Mouse (Mus musculus): ENCODE results near the gene Atoh8. TPM values are rescaled to one million over a fixed set of nuclear protein-coding genes. Genes with fewer than 3 reads are reported as not detected.

Atoh8 gene
- total and polyA plus RNA-seq, 2 experiments from 2014 or later: 4.5 to 7.1 TPM

DNA sequence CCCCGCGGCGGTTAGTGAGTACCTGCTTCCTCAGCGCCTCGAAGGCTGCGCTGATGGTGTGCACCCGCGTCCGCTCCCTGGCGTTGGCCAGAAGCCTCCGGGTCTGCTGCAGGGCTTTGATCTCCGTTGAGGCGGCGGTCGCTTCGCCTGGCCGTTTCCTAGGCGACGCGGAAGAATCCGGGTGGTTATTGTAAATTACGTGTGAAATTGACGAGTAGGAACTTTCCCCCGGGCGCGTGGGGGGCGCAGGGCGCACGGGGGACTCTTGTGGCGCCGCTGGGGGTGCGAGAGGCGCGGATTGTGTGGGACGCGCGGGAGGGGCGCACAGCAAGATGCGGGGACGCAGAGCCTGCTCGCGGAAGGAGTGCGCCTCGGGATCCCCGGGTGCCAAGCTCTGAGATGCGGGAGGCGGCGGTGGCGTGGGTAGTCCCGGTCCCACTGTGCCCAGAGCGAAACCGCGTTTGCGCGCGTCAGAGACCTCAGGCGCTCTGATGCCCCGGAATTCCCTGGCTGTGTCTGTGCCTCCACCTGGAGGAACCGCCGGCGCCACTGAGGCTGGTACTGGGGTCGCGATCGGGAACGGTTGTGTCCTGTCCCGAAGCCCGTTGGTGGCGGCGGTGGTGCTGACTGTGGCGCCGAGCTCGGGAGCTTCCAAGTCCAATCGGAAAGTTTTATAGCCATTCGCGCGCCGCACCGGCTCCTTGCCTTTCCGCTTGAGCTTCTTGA lies 842 bp downstream of the Atoh8 start:
- Histone ChIP-seq H3K27me3 (ENCODE audit: control insufficient read depth, insufficient read depth, low read length) (no peaks in the 10 kb centered on the region), H3K9ac (replicated peaks; ENCODE audit: low read depth, low read length) (peak overlapping the region; percentile 54), H3K9me3 (replicated peaks; ENCODE audit: control insufficient read depth, low read length) (no peaks in the 10 kb centered on the region), H3K4me1 (ENCODE audit: control insufficient read depth, insufficient read depth) (peaks cover 20% of the 10 kb centered on the region), H3K36me3 (replicated peaks; ENCODE audit: control insufficient read depth, insufficient read depth, low read length) (no peaks in the 10 kb centered on the region), H3K27ac (ENCODE audit: low read depth) (peak overlapping the region; percentile 65), H3K4me3 (ENCODE audit: low read depth, low read length) (peak overlapping the region; percentile 68), H3K4me2 (ENCODE audit: low read depth, low read length) (peak overlapping the region; percentile 95)
- WGBS: under 1% methylated on average over 79 of the region's 79 CpGs
- ATAC-seq (ENCODE audit: insufficient read depth, low read depth) (peak; percentile 18; the same call in 1 of the 2 replicates), DNase-seq (ENCODE audit: low spot score) (no peak)
- TF ChIP-seq EP300 (IDR thresholded peaks at IDR 0.05; ENCODE audit: low read depth) (no peak), CTCF (IDR thresholded peaks at IDR 0.05; ENCODE audit: low read depth) (no peak; the same call in 1 of the 2 replicates)

DNA sequence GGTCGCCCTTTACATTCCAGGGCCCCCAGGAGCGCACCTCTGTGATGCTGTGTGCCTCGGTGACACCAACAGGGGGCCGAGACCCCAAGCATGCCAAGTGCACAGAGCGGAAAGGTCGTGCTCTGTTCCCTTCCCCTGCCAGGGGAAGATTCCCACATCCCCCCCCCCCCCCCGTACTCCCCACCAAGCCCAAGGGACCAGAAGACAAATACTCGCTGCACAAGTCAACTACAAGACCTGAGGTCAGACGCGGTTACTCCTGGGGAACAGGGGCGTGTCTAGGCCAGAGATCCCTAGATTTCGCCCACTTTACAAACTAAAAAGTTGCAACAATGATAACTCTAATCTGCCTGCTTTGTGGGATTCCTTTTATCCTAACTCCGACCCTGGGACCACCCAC lies 1.4 kb downstream of the Atoh8 start:
- Histone ChIP-seq H3K4me3 (ENCODE audit: low read depth, low read length) (peak overlapping the region; percentile 68), H3K4me2 (ENCODE audit: low read depth, low read length) (peak overlapping the region; percentile 95), H3K27me3 (ENCODE audit: control insufficient read depth, insufficient read depth, low read length) (no peaks in the 10 kb centered on the region), H3K4me1 (ENCODE audit: control insufficient read depth, insufficient read depth) (peaks cover 20% of the 10 kb centered on the region), H3K36me3 (replicated peaks; ENCODE audit: control insufficient read depth, insufficient read depth, low read length) (no peaks in the 10 kb centered on the region), H3K9me3 (replicated peaks; ENCODE audit: control insufficient read depth, low read length) (no peaks in the 10 kb centered on the region), H3K27ac (ENCODE audit: low read depth) (no peak overlapping the region), H3K9ac (replicated peaks; ENCODE audit: low read depth, low read length) (peak overlapping the region; percentile 54)
- DNase-seq (ENCODE audit: low spot score) (no peak), ATAC-seq (ENCODE audit: insufficient read depth, low read depth) (no peak)
- WGBS: 2% methylated on average over 11 of the region's 13 CpGs
- TF ChIP-seq CTCF (IDR thresholded peaks at IDR 0.05; ENCODE audit: low read depth): no peak
- no peak for TF ChIP-seq EP300 (IDR thresholded peaks at IDR 0.05; ENCODE audit: low read depth)

DNA sequence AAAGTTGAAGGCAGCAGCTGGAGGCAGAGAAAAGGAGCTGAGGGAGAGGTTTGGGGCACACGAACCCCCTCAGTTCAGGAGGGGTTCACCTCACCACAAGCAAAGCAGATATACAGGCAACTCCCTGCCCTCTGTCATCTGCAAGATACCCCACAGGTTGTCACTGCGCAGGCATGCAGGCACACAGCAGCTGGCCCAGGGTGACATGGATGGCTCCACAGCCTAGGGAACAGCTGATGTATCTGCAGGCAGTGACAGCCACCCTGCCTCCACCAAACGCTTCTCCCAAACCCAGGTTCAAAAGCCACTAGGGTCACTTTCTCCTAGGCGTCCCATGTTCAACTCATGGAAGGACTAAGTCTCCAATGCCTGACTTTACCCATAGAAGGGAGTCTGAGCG lies 2.5 kb downstream of the Atoh8 start:
- ATAC-seq (ENCODE audit: insufficient read depth, low read depth) (no peak), DNase-seq (ENCODE audit: low spot score) (no peak)
- H3K4me1 ChIP-seq (ENCODE audit: control insufficient read depth, insufficient read depth): peaks cover 15% of the 10 kb centered on the region
- H3K27me3 ChIP-seq (ENCODE audit: control insufficient read depth, insufficient read depth, low read length): no peaks in the 10 kb centered on the region
- H3K9ac ChIP-seq (replicated peaks; ENCODE audit: low read depth, low read length): no peak overlapping the region
- TF ChIP-seq CTCF (IDR thresholded peaks at IDR 0.05; ENCODE audit: low read depth) (no peak), EP300 (IDR thresholded peaks at IDR 0.05; ENCODE audit: low read depth) (no peak)
- H3K27ac ChIP-seq (ENCODE audit: low read depth): no peak overlapping the region
- peak overlapping the region; percentile 68 for H3K4me3 ChIP-seq (ENCODE audit: low read depth, low read length)
- H3K9me3 ChIP-seq (replicated peaks; ENCODE audit: control insufficient read depth, low read length): no peaks in the 10 kb centered on the region
- no peaks in the 10 kb centered on the region; the same call in 1 of the 2 replicates for H3K36me3 ChIP-seq (replicated peaks; ENCODE audit: control insufficient read depth, insufficient read depth, low read length)
- peak overlapping the region; percentile 95 for H3K4me2 ChIP-seq (ENCODE audit: low read depth, low read length)
- WGBS: 68% methylated on average over 5 of the region's 5 CpGs

DNA sequence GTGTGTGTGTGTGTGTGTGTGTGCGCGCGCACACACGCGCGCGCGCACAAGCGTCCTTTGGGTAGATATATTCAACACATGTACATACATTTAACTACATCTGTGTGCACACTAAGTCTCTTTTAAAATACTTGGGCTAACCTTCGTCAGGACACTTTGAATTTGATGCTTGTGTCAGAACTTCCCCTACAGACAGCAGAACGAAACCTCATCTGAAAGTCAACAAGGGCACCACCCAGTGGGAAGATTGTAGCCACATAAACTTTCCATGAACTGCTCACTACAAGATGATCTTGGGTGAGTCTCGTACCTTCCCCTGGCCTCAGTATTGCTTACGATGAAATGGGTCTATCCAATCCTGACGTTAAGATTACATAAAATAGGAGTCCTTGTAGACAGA lies 3.0 kb downstream of the Atoh8 start:
- H3K4me3 ChIP-seq (ENCODE audit: low read depth, low read length): peak overlapping the region; percentile 68
- no peak for ATAC-seq (ENCODE audit: insufficient read depth, low read depth)
- no peak for TF ChIP-seq EP300 (IDR thresholded peaks at IDR 0.05; ENCODE audit: low read depth)
- no peak; the same call in 1 of the 2 replicates for TF ChIP-seq CTCF (IDR thresholded peaks at IDR 0.05; ENCODE audit: low read depth)
- no peak overlapping the region for H3K9ac ChIP-seq (replicated peaks; ENCODE audit: low read depth, low read length)
- H3K4me2 ChIP-seq (ENCODE audit: low read depth, low read length): peak overlapping the region; percentile 95
- no peaks in the 10 kb centered on the region for H3K9me3 ChIP-seq (replicated peaks; ENCODE audit: control insufficient read depth, low read length)
- no peak for DNase-seq (ENCODE audit: low spot score)
- H3K27me3 ChIP-seq (ENCODE audit: control insufficient read depth, insufficient read depth, low read length): no peaks in the 10 kb centered on the region
- H3K27ac ChIP-seq (ENCODE audit: low read depth): no peak overlapping the region
- no peaks in the 10 kb centered on the region; the same call in 1 of the 2 replicates for H3K36me3 ChIP-seq (replicated peaks; ENCODE audit: control insufficient read depth, insufficient read depth, low read length)
- peaks cover 15% of the 10 kb centered on the region for H3K4me1 ChIP-seq (ENCODE audit: control insufficient read depth, insufficient read depth)
- 90% methylated on average over 14 of the region's 14 CpGs for WGBS

DNA sequence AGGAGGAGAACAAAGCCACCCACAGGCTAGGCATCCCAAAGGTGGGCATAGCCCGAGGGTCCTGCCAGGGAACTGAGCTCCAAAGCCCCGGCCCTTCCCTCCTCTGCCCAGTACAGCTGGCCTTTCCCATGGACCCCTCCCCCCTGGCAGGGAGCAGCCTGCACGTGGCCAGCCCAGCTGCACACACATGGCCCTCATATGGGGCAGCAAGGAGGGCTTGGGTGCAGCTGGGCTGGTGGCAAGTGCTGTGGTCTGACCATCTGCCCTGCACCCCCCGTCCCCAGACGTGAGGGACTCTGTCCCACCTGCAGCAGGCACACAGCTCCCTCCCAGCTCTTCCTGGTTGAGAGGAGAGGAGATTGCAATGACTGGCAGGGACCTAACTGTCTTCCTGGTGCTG lies 4.5 kb downstream of the Atoh8 start:
- Histone ChIP-seq H3K4me3 (ENCODE audit: low read depth, low read length) (no peak overlapping the region), H3K27me3 (ENCODE audit: control insufficient read depth, insufficient read depth, low read length) (no peaks in the 10 kb centered on the region), H3K9ac (replicated peaks; ENCODE audit: low read depth, low read length) (no peak overlapping the region), H3K4me2 (ENCODE audit: low read depth, low read length) (peak overlapping the region; percentile 9; the same call in 1 of the 2 replicates), H3K36me3 (replicated peaks; ENCODE audit: control insufficient read depth, insufficient read depth, low read length) (no peaks in the 10 kb centered on the region; the same call in 1 of the 2 replicates), H3K9me3 (replicated peaks; ENCODE audit: control insufficient read depth, low read length) (no peaks in the 10 kb centered on the region), H3K27ac (ENCODE audit: low read depth) (no peak overlapping the region), H3K4me1 (ENCODE audit: control insufficient read depth, insufficient read depth) (peaks cover 13% of the 10 kb centered on the region)
- no peak for DNase-seq (ENCODE audit: low spot score)
- 45% methylated on average over 5 of the region's 5 CpGs for WGBS
- ATAC-seq (ENCODE audit: insufficient read depth, low read depth): no peak
- TF ChIP-seq CTCF (IDR thresholded peaks at IDR 0.05; ENCODE audit: low read depth) (no peak), EP300 (IDR thresholded peaks at IDR 0.05; ENCODE audit: low read depth) (no peak)
